Mouse (Mus musculus): ENCODE results near the gene Dynlrb1. TPM values are rescaled to one million over a fixed set of nuclear protein-coding genes. Genes with fewer than 3 reads are reported as not detected.

Gene Dynlrb1
- polyA plus RNA-seq, 3 experiments from 2014 or later, result 260 to 401 (median 321) TPM

- ATAC-seq, result no peak
These were observed 47.5 kb downstream of the Dynlrb1 start for GRCm38 (mm10) chr2:155283793-155284192.

- no peak for ATAC-seq
These were observed 48.3 kb downstream of the Dynlrb1 start for GRCm38 (mm10) chr2:155284647-155285046.

GRCm38 (mm10) chr2:155285744-155286143 is 49.4 kb downstream of the Dynlrb1 start:
- no peak for ATAC-seq

- ATAC-seq, result no peak
These were observed 51.3 kb downstream of the Dynlrb1 start for GRCm38 (mm10) chr2:155287456-155288250.

- no peak for ATAC-seq
These were observed 53.7 kb downstream of the Dynlrb1 start for GRCm38 (mm10) chr2:155290066-155290465.

DNA sequence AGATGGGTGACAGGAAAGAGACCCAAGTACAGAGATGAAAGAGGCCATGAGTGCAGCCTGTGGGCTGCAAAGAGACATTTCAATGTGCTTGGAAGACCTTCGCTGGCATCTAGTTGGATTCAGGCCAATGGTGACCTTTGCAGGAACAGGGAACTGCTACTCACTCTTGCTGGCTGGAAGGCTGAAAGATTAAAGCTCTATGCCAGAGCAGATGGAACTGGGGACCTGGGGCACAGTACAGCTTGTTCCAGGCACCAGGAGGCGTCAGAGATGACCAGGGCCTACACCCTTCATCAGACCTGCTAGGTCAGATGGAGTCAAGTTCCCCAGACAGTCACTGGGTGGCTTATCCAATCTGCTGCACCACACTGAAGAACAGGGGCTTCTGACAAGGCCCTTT is 57.0 kb downstream of the Dynlrb1 start:
- no peak for ATAC-seq

- no peak for ATAC-seq
These were observed 57.6 kb downstream of the Dynlrb1 start for GRCm38 (mm10) chr2:155293946-155294345.

- no peak for ATAC-seq
These were observed 59.1 kb downstream of the Dynlrb1 start for GRCm38 (mm10) chr2:155295453-155295852.

- ATAC-seq, result no peak
These were observed 63.2 kb downstream of the Dynlrb1 start for GRCm38 (mm10) chr2:155299563-155299962.

Other genes starting within 250 kb of the Dynlrb1 start
- gene Gm14226, start 218.3 kb upstream of the Dynlrb1 start, polyA plus RNA-seq (2017; shearing (Covaris generic)), result under 1 TPM in 1 of 3 experiments, not detected in 2; 0.17 TPM
- 10 to 100 TPM; 26.3 to 55.1 (median 40.2) TPM for gene Ahcy, start 162.0 kb upstream of the Dynlrb1 start, polyA plus RNA-seq (2017; shearing (Covaris generic))
- gene Itch, start 103.0 kb upstream of the Dynlrb1 start, polyA plus RNA-seq (2017; shearing (Covaris generic)), result 10 to 100 TPM; 52.0 to 68.2 (median 58.8) TPM
- 1 to 10 TPM in 2 of 3 experiments, not detected in 1; 1.4 to 2.5 TPM for gene Map1lc3a, start 39.8 kb downstream of the Dynlrb1 start, polyA plus RNA-seq (2017; shearing (Covaris generic))
- 10 to 100 TPM; 35.0 to 47.1 (median 35.4) TPM for gene Pigu, start 120.9 kb downstream of the Dynlrb1 start, polyA plus RNA-seq (2017; shearing (Covaris generic))
- 1 to 10 TPM in 2 of 3 experiments, under 1 TPM in 1; 0.84 to 1.9 (median 1.2) TPM for gene Trp53inp2, start 144.5 kb downstream of the Dynlrb1 start, polyA plus RNA-seq (2017; shearing (Covaris generic))
- gene Ncoa6, start 237.4 kb downstream of the Dynlrb1 start, polyA plus RNA-seq (2017; shearing (Covaris generic)), result 10 to 100 TPM in 2 of 3 experiments, 1 to 10 TPM in 1; 8.9 to 14.5 (median 11.5) TPM

All from inflammation-experienced regulatory T-cells, adult 6 months (primary cell).